8 mouse cellular contexts compared by ENCODE assay signal in genomic region chr7:91262031-91262951, GRCm38 (mm10).
A peak's percentile ranks its signal among the peaks of the same experiment; 100 is the strongest.
DNase-seq lines count a peak whose midpoint lies in the region; ATAC-seq and TF ChIP-seq lines count a peak whose summit lies in the region.

No protein-coding gene starts in this region.

- peak overlapping the region; percentile 57 for H3K9ac ChIP-seq in hindbrain, postnatal 0 days (replicated peaks; ENCODE audit: low read length)
- H3K9ac ChIP-seq in limb, embryonic 12.5 days (replicated peaks), result no peak overlapping the region

- peak; percentile 93 for ATAC-seq in hindbrain, postnatal 0 days
- no peak for ATAC-seq in limb, embryonic 12.5 days (ENCODE audit: insufficient number of reproducible peaks, insufficient read depth, low FRiP score, low TSS enrichment, low read depth)

- TF ChIP-seq CTCF in hindbrain, postnatal 0 days (IDR thresholded peaks at IDR 0.05; ENCODE audit: low read depth), result peak; percentile 49

- under 1% methylated on average over 34 of the region's 34 CpGs for WGBS in hindbrain, postnatal 0 days
- WGBS in limb, embryonic 12.5 days, result under 1% methylated on average over 34 of the region's 34 CpGs

- H3K4me3 ChIP-seq in hindbrain, postnatal 0 days (ENCODE audit: low read length), result peak overlapping the region; percentile 68
- H3K4me3 ChIP-seq in limb, embryonic 12.5 days (replicated peaks), result peak overlapping the region; percentile 35

- peak overlapping the region; percentile 74 for H3K4me2 ChIP-seq in hindbrain, postnatal 0 days (ENCODE audit: low read depth, low read length)
- H3K4me2 ChIP-seq in limb, embryonic 12.5 days, result peak overlapping the region; percentile 72

- DNase-seq in thymus, postnatal 4 days, result peak; percentile 5
- no peak for DNase-seq in thymus, postnatal 0 days (ENCODE audit: low spot score)
- DNase-seq in embryo, embryonic 9.5 days (ENCODE audit: extremely low spot score), result peak; percentile 72
- peak; percentile 72 for DNase-seq in hindbrain, postnatal 0 days (ENCODE audit: low spot score)
- peak; percentile 18 for DNase-seq in retina, adult 2 months (ENCODE audit: low read depth, low spot score)
- no peak for DNase-seq in natural killer cell, adult 2 months (ENCODE audit: low spot score in 2 of 2)
- DNase-seq in urinary bladder, postnatal 10 days (ENCODE audit: low spot score), result no peak

- H3K4me1 ChIP-seq in hindbrain, postnatal 0 days (ENCODE audit: insufficient read depth, low read length), result no peaks in the 10 kb centered on the region; the same call in 1 of the 2 replicates
- H3K4me1 ChIP-seq in limb, embryonic 12.5 days (replicated peaks), result peaks cover 13% of the 10 kb centered on the region; the same call in 1 of the 2 replicates

- no peaks in the 10 kb centered on the region for H3K36me3 ChIP-seq in hindbrain, postnatal 0 days (ENCODE audit: insufficient read depth, low read length)
- H3K36me3 ChIP-seq in limb, embryonic 12.5 days, result no peaks in the 10 kb centered on the region

- H3K27ac ChIP-seq in hindbrain, postnatal 0 days, result peak overlapping the region; percentile 64
- H3K27ac ChIP-seq in limb, embryonic 12.5 days, result no peak overlapping the region

- H3K27me3 ChIP-seq in hindbrain, postnatal 0 days (ENCODE audit: insufficient read depth, low read length), result no peaks in the 10 kb centered on the region
- H3K27me3 ChIP-seq in limb, embryonic 12.5 days, result peaks cover 25% of the 10 kb centered on the region

- H3K9me3 ChIP-seq in hindbrain, postnatal 0 days (ENCODE audit: low read length), result no peaks in the 10 kb centered on the region
- H3K9me3 ChIP-seq in limb, embryonic 12.5 days, result no peaks in the 10 kb centered on the region

Comparison
In these comparisons a context has a peak if more than half of its experiments do, and no peak if none do; other contexts are left out.
1. DNase-seq: peak in thymus, postnatal 4 days (single experiment), embryo, embryonic 9.5 days (single experiment), hindbrain, postnatal 0 days (single experiment) and retina, adult 2 months (single experiment); none in thymus, postnatal 0 days (single experiment), natural killer cell, adult 2 months (0 of 2) and urinary bladder, postnatal 10 days (single experiment).